Mouse (Mus musculus): Measurements from ENCODE around the gene Fras1. TPM values are rescaled to one million over a fixed set of nuclear protein-coding genes. Genes with fewer than 3 reads are reported as not detected.

Gene Fras1
- polyA plus RNA-seq, 1 experiment from 2014 or later = 12.1 TPM

DNA sequence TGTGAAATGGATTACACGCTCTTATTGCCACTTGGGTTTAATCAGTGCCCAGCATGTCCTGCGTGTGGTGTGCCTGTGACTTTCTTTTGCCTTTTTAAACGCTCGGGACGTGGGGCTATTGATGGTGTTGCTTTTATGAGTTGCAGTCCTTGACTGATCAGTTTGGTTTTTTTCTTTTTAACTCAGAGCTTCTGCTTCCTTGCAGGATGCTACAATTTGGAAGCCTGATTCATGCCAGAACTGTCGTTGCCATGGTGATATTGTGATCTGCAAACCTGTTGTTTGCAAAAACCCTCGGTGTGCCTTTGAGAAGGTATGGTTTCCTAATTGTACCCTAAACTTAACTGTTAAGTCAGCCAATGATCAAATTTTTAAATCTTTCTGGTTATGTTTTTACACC, 154.5 kb downstream of the Fras1 start:
- Histone ChIP-seq H3K4me1 (replicated peaks) (no peaks in the 10 kb centered on the region), H3K4me2 (no peak overlapping the region), H3K9me3 (replicated peaks) (no peaks in the 10 kb centered on the region), H3K27ac (no peak overlapping the region), H3K9ac (no peak overlapping the region), H3K4me3 (no peak overlapping the region), H3K36me3 (no peaks in the 10 kb centered on the region), H3K27me3 (no peaks in the 10 kb centered on the region)
- no peak for ATAC-seq (replicated peaks; ENCODE audit: insufficient number of reproducible peaks, insufficient read depth, low FRiP score, low read depth)
- 79% methylated on average over 7 of the region's 7 CpGs for WGBS

DNA sequence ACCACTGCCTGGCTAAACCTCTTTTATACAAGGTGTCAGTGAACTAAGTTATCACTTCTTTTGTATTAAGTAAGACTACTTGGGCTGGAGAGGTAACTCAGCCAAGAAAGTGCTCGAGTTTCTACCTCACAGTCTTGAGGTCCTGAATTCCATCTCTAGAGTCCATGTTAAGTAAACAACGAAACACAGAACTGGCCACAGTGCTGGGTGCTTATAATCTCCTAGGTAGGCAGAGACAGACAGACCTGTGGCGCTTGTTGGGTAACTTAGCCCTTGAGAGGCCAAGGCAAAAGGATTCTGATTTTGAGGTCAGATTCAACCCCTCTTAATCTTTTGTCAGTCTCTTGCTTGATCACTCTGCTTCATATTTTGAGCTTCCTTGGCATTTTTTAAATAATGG, 156.8 kb downstream of the Fras1 start:
- WGBS = 79% methylated on average over 3 of the region's 3 CpGs

DNA sequence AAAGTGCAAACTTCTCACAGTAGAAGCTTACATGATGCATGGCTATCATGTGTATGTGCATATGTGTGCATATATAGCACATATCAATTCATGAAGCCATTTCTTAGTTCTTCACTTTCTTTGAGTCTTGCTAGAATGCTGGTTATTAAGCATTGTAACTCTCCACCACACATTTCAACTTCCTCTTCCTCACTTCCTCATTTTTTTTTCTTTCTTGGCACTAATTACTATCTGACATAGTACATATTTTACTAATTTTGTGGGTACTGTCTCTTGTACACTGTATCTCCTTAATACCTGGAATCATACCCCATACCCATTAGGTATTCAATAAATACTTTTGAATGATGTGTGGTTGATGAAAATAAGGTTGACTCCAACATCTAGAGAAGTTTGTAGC, 158.2 kb downstream of the Fras1 start:
- H3K4me2 ChIP-seq = no peak overlapping the region
- H3K9me3 ChIP-seq (replicated peaks) = no peaks in the 10 kb centered on the region
- H3K9ac ChIP-seq = no peak overlapping the region
- no peaks in the 10 kb centered on the region for H3K27me3 ChIP-seq
- no peak overlapping the region for H3K4me3 ChIP-seq
- ATAC-seq (replicated peaks; ENCODE audit: insufficient number of reproducible peaks, insufficient read depth, low FRiP score, low read depth) = no peak
- H3K4me1 ChIP-seq (replicated peaks) = no peaks in the 10 kb centered on the region
- no peaks in the 10 kb centered on the region for H3K36me3 ChIP-seq
- no peak overlapping the region for H3K27ac ChIP-seq

More for the DNA sequence above, 156.8 kb downstream of the Fras1 start:
- Histone ChIP-seq H3K4me3 (no peak overlapping the region), H3K27me3 (no peaks in the 10 kb centered on the region), H3K4me2 (no peak overlapping the region), H3K9ac (no peak overlapping the region), H3K4me1 (replicated peaks) (no peaks in the 10 kb centered on the region), H3K9me3 (replicated peaks) (no peaks in the 10 kb centered on the region), H3K36me3 (no peaks in the 10 kb centered on the region), H3K27ac (no peak overlapping the region)
- no peak for ATAC-seq (replicated peaks; ENCODE audit: insufficient number of reproducible peaks, insufficient read depth, low FRiP score, low read depth)

DNA sequence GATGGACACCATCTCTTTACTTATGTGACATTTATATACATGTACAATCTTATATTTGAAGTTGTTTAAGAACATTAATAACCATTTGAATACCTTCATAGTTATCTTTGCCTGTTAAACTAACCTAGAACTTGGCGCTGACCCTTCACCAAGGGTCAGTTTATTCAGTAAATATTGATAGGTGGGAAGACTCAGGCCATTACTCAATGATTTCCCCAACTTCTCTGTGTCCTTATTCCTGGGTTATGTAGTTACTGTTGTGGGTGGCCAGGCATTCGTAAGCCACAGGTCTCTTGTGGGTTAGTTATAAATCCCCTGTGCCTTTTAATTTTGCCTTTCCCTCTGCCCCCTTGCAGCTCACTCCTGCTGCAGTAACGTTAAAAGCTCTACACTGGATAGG, 162.8 kb downstream of the Fras1 start:
- Histone ChIP-seq H3K9ac (no peak overlapping the region), H3K27me3 (no peaks in the 10 kb centered on the region), H3K9me3 (replicated peaks) (no peaks in the 10 kb centered on the region), H3K27ac (no peak overlapping the region), H3K36me3 (no peaks in the 10 kb centered on the region), H3K4me3 (no peak overlapping the region), H3K4me1 (replicated peaks) (no peaks in the 10 kb centered on the region), H3K4me2 (no peak overlapping the region)
- WGBS = 86% methylated on average over 3 of the region's 3 CpGs
- ATAC-seq (replicated peaks; ENCODE audit: insufficient number of reproducible peaks, insufficient read depth, low FRiP score, low read depth) = no peak

DNA sequence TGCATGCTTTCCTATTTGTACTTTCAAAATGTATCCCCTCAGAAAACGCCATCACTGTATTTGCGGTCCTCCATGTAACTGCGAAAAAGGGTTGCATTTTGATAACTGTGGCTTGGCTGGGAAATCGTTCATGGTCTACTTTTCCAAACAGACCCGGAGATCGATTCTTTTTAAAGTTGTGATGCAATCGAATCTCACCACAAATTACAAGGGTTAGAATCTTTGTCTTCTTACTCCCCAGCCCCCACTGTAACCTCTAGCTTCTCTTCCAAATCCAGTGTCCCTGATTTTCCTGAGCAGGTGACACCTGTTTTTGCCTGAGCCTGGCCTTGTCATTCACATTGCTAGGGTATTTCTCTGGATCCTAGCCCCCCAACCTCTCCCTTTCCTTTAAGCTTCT, 163.2 kb downstream of the Fras1 start:
- H3K4me2 ChIP-seq = no peak overlapping the region
- 88% methylated on average over 7 of the region's 7 CpGs for WGBS
- H3K27me3 ChIP-seq = no peaks in the 10 kb centered on the region
- no peaks in the 10 kb centered on the region for H3K9me3 ChIP-seq (replicated peaks)
- no peak overlapping the region for H3K9ac ChIP-seq
- ATAC-seq (replicated peaks; ENCODE audit: insufficient number of reproducible peaks, insufficient read depth, low FRiP score, low read depth) = no peak
- no peak overlapping the region for H3K27ac ChIP-seq
- H3K4me1 ChIP-seq (replicated peaks) = no peaks in the 10 kb centered on the region
- H3K36me3 ChIP-seq = no peaks in the 10 kb centered on the region
- no peak overlapping the region for H3K4me3 ChIP-seq

DNA sequence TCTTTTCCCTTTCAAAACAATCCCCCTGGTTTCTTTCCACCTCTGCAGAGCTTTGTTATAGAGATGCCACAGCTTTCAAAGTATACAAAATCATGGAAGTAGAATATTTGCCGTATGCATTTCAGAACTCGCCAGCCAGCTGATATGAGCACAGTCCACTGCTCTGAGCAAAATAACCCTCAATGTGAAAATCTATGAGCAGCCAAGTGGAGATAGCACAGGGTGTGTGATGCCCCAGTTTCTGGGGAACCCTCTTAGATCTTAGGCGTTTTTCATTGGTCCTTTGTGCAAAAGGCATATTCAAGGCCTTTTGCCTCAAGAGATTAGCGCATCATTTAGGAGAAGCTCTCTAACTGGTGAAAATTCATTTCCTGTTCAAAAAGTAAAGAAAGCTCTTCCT, 170.4 kb downstream of the Fras1 start:
- Histone ChIP-seq H3K4me1 (replicated peaks) (no peaks in the 10 kb centered on the region), H3K27ac (no peak overlapping the region), H3K4me3 (no peak overlapping the region), H3K9me3 (replicated peaks) (no peaks in the 10 kb centered on the region), H3K36me3 (no peaks in the 10 kb centered on the region; the same call in 1 of the 2 replicates), H3K9ac (no peak overlapping the region), H3K27me3 (no peaks in the 10 kb centered on the region), H3K4me2 (no peak overlapping the region)
- no peak for ATAC-seq (replicated peaks; ENCODE audit: insufficient number of reproducible peaks, insufficient read depth, low FRiP score, low read depth)
- WGBS = 86% methylated on average over 4 of the region's 4 CpGs

DNA sequence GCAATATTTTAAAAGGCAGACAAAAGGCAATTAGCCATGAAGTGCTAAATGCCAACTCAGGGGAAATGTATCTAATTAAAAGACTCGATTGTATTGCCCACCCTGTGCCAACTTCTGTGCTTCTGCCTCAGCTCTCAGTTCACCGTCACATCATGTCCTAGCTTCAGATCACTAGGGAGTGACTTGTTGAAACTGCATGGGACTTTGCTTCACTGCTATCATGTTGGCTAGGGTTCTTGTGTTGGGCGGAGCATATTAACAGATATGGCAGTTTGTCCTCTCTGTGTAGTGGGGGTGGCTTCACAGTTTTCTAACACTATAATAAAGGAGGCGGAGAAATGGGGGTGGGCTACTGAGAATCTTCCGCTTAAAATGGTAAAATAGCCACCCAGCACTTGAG, 172.2 kb downstream of the Fras1 start:
- H3K27ac ChIP-seq = no peak overlapping the region
- no peaks in the 10 kb centered on the region; the same call in 1 of the 2 replicates for H3K36me3 ChIP-seq
- no peaks in the 10 kb centered on the region for H3K27me3 ChIP-seq
- no peak overlapping the region for H3K9ac ChIP-seq
- no peak overlapping the region for H3K4me3 ChIP-seq
- no peak for ATAC-seq (replicated peaks; ENCODE audit: insufficient number of reproducible peaks, insufficient read depth, low FRiP score, low read depth)
- no peak overlapping the region for H3K4me2 ChIP-seq
- H3K9me3 ChIP-seq (replicated peaks) = no peaks in the 10 kb centered on the region
- H3K4me1 ChIP-seq (replicated peaks) = no peaks in the 10 kb centered on the region
- 87% methylated on average over 5 of the region's 5 CpGs for WGBS

DNA sequence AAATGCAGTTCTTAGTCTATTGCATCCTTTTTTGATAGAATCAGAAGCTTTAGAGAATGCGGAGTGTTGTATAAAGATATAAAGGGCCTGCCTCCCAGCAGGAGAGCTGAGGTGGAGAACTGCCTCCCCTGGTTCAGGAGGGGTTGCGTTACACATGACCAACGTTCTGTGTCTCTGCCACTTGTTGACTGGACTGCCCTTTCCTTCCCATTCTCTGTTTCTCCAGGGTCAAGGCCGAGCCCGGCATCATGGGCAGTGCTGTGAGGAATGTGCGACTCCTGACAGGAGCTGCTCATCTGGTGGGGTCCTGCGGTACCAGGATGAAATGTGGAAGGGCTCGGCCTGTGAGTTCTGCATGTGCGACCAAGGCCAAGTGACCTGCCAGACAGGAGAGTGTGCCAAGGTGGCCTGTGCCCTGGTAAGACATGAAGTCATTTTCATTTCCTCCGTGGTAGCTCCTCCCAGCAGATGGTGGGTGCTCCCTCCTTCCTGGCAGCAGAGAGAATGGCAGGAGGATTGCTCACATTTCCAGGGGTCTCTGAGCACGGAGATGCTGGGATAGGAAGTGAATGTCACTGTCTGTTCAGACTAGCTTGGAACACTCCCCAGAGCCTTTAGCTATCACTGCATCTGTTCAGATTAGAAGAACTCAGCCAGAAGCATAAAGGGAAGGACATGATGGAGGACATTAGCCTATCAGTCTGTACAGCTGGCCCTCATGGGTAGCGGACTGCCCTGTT, 181.4 kb downstream of the Fras1 start:
- H3K4me1 ChIP-seq (replicated peaks) = peaks cover 12% of the 10 kb centered on the region
- no peaks in the 10 kb centered on the region for H3K27me3 ChIP-seq
- WGBS = 82% methylated on average over 12 of the region's 12 CpGs
- H3K27ac ChIP-seq = no peak overlapping the region
- H3K9me3 ChIP-seq (replicated peaks) = no peaks in the 10 kb centered on the region
- no peak overlapping the region for H3K4me3 ChIP-seq
- ATAC-seq (replicated peaks; ENCODE audit: insufficient number of reproducible peaks, insufficient read depth, low FRiP score, low read depth) = no peak
- H3K9ac ChIP-seq = no peak overlapping the region
- H3K4me2 ChIP-seq = no peak overlapping the region
- H3K36me3 ChIP-seq = no peaks in the 10 kb centered on the region

DNA sequence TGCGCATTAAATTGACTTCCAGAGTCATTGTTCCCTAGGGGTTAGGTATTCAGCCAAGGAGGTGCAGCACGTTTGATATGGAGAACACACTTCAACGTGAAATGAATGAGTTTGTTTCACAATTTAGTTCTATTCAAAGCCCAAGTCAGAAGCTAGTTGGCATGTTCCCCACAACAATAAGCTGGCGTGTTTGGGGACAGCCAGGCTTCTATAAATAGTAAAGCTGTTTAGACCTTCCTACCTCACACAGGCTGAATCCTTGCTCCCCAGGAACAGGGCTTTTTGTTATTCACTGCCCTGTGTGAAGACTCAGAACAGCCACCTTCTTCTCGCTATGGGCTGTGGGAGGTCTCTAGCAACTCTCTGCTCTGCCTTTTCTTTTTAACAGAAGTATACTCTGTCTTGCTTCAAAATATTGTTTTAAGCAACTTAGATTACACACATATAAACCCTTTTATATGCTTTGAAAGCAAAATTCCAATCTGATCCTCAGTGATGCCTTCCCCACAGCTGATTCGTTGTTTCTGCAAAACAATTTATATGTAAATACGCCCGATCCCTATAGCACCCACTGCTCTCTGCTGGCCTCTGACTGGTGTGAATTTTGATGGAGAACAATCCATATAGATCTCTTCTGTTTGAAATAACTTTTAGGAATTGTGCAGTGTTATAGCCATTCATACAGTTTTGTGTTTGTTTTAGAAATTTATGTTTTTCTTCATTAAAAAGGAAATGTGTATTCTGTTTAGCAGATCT, 184.5 kb downstream of the Fras1 start:
- Histone ChIP-seq H3K27ac (peak overlapping the region; percentile 76), H3K4me1 (replicated peaks) (peaks cover 12% of the 10 kb centered on the region), H3K36me3 (no peaks in the 10 kb centered on the region), H3K4me3 (no peak overlapping the region), H3K4me2 (peak overlapping the region; percentile 7; the same call in 1 of the 2 replicates), H3K9ac (no peak overlapping the region), H3K9me3 (replicated peaks) (no peaks in the 10 kb centered on the region), H3K27me3 (no peaks in the 10 kb centered on the region)
- ATAC-seq (replicated peaks; ENCODE audit: insufficient number of reproducible peaks, insufficient read depth, low FRiP score, low read depth) = peak; percentile 50; the same call in 1 of the 2 replicates
- 42% methylated on average over 8 of the region's 8 CpGs for WGBS

DNA sequence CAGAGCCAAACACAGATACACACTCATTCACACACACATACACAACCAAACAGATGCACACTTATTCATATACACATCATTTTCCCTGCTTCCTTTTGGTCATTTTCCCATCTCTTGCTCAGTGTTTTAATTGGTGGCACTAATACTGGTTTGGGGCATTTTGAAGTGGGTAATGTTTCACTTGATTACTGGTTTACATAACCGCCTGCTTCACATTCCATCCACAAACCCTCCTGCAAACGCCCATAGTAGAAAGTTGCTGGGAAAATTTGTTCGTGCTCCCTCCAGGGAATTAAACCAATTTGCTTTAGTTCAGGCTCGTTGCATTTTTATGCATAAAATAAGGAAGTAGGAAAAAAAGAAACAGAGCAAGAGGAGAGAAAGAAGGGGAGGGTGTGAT, 200.8 kb downstream of the Fras1 start:
- 72% methylated on average over 4 of the region's 4 CpGs for WGBS
- H3K4me3 ChIP-seq = no peak overlapping the region
- no peak overlapping the region for H3K27ac ChIP-seq
- no peaks in the 10 kb centered on the region; the same call in 1 of the 2 replicates for H3K36me3 ChIP-seq
- H3K27me3 ChIP-seq = no peaks in the 10 kb centered on the region
- H3K9ac ChIP-seq = no peak overlapping the region
- no peak overlapping the region for H3K4me2 ChIP-seq
- no peaks in the 10 kb centered on the region for H3K4me1 ChIP-seq (replicated peaks)
- no peaks in the 10 kb centered on the region for H3K9me3 ChIP-seq (replicated peaks)
- ATAC-seq (replicated peaks; ENCODE audit: insufficient number of reproducible peaks, insufficient read depth, low FRiP score, low read depth) = no peak

DNA sequence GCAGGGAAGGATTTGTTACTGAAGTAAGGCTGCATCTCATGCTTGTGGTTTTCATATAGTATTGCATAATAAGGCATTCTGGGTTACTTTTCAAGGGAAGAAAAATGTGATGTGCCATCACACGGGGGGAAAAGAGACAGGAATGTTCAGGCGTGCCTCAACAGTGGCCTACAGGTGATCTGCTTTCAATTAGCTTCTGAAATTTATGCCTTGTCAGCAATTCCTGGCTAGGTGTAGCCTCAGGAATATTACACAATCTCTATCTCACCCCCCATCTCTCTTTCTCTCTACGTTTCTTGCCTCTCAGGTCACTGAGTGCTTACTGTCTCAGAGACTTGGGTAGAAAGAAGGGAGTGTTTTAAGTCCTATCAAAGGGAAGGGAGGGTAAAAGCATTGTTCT, 204.9 kb downstream of the Fras1 start:
- WGBS = 68% methylated on average over 3 of the region's 3 CpGs
- Histone ChIP-seq H3K27ac (no peak overlapping the region), H3K4me3 (no peak overlapping the region), H3K4me1 (replicated peaks) (0 out of 2 replicates have a peak, but pooled peaks cover 3% of the 10 kb centered on the region), H3K36me3 (no peaks in the 10 kb centered on the region), H3K9me3 (replicated peaks) (no peaks in the 10 kb centered on the region), H3K9ac (no peak overlapping the region), H3K27me3 (no peaks in the 10 kb centered on the region), H3K4me2 (no peak overlapping the region)
- no peak for ATAC-seq (replicated peaks; ENCODE audit: insufficient number of reproducible peaks, insufficient read depth, low FRiP score, low read depth)

DNA sequence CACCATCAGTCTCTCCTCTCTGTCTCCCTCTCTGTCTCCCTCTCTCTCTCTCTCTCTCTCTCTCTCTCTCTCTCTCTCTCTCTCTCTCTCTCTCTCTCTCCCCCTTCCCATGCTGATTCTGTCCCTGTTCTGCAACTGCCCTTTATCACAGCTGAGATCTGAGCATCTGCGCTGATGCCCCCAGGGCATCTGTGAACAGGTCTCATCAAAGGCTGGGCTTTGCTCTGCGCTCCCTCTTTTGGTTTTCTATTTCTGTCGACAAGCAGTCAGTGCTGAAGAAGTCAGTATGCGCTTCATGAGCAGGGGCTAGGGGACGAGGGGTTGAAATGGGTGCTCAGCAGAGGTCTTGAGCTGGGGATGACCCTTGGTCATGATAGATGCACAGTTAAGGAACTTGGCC, 206.2 kb downstream of the Fras1 start:
- Histone ChIP-seq H3K9me3 (replicated peaks) (no peaks in the 10 kb centered on the region), H3K4me1 (replicated peaks) (0 out of 2 replicates have a peak, but pooled peaks cover 3% of the 10 kb centered on the region), H3K4me2 (no peak overlapping the region), H3K36me3 (no peaks in the 10 kb centered on the region), H3K27me3 (no peaks in the 10 kb centered on the region), H3K4me3 (no peak overlapping the region), H3K9ac (no peak overlapping the region), H3K27ac (no peak overlapping the region)
- 45% methylated on average over 5 of the region's 5 CpGs for WGBS
- no peak for ATAC-seq (replicated peaks; ENCODE audit: insufficient number of reproducible peaks, insufficient read depth, low FRiP score, low read depth)

All from heart, embryonic 15.5 days (tissue).